Mouse (Mus musculus) kidney, postnatal 0 days (tissue): ENCODE data around the gene Nup205. TPM values are rescaled to one million over a fixed set of nuclear protein-coding genes. Genes with fewer than 3 reads are reported as not detected.
A peak's percentile ranks its signal among the peaks of the same experiment; 100 is the strongest.

Source experiments
- ATAC-seq: fragments of 200-750 bp; cut with Nextera tagmentation; replicated peaks from 2 replicates; pipeline ENCODE4 v1.8.0; 2017; ENCODE audit warnings: low read depth, moderate number of reproducible peaks, moderate TSS enrichment, moderate library complexity; ENCODE audit not compliant: low FRiP score
- DNase-seq: peaks from one replicate; pipeline ENCODE4 v3.0.0-alpha.2; 2016; ENCODE audit warnings: low spot score
- H3K27ac ChIP-seq: fragments of 300-500 bp; sonication (generic); 2 replicates; pipeline ENCODE4 v1.5.1; 2014; ENCODE audit warnings: mild to moderate bottlenecking
- H3K27me3 ChIP-seq: fragments of 300-500 bp; sonication (generic); 2 replicates; pipeline ENCODE4 v1.6.1; 2014; ENCODE audit warnings: low read length, mixed read lengths; ENCODE audit not compliant: insufficient read depth
- H3K36me3 ChIP-seq: fragments of 300-500 bp; sonication (generic); 2 replicates; pipeline ENCODE4 v1.6.1; 2014; ENCODE audit warnings: low read length, mixed read lengths; ENCODE audit not compliant: insufficient read depth
- H3K4me1 ChIP-seq: fragments of 300-500 bp; sonication (generic); replicated peaks from 2 replicates; pipeline ENCODE4 v1.6.1; 2014; ENCODE audit warnings: antibody characterized with exemption, low read length, mixed read lengths; ENCODE audit not compliant: insufficient read depth
- H3K4me2 ChIP-seq: fragments of 300-500 bp; sonication (generic); 2 replicates; pipeline ENCODE4 v1.6.1; 2014; ENCODE audit warnings: mild to moderate bottlenecking, low read length, moderate library complexity, mixed read lengths
- H3K4me3 ChIP-seq: fragments of 300-500 bp; sonication (generic); replicated peaks from 2 replicates; pipeline ENCODE4 v1.5.1; 2014; ENCODE audit warnings: low read depth, low read length
- H3K9ac ChIP-seq: fragments of 300-500 bp; sonication (generic); 2 replicates; pipeline ENCODE4 v1.6.1; 2014; ENCODE audit warnings: low read depth, low read length
- H3K9me3 ChIP-seq: fragments of 300-500 bp; sonication (generic); replicated peaks from 2 replicates; pipeline ENCODE4 v1.6.1; 2016; ENCODE audit warnings: low read length, inconsistent platforms, mixed read lengths
- CTCF ChIP-seq: IDR thresholded peaks from 2 replicates; pipeline ENCODE4 v1.5.1; 2016; ENCODE audit warnings: antibody characterized with exemption, low read depth, mild to moderate bottlenecking, moderate library complexity
- WGBS: fragments of 180-500 bp; shearing (Covaris S2); extraction: QIAGEN DNeasy Blood & Tissue Kit; methylation state at CpG from one replicate; pipeline ENCODE4 v1.1.7; 2014; 5-methylcytosine and 5-hydroxymethylcytosine counted together
- polyA plus RNA-seq: library from polyadenylated mRNA; unstranded; fragments of >200 nt; fragmentation: Nextera tagmentation; extraction: Ambion mirVana; gene quantifications from 2 replicates; pipeline ENCODE4 v1.2.1, GENCODE M21; 2015

Gene Nup205
- polyA plus RNA-seq, 1 experiment from 2014 or later: 18.4 TPM

GRCm38 (mm10) chr6:35255017-35255416, 77.8 kb downstream of the Nup205 start:
- H3K9ac ChIP-seq: no peak overlapping the region
- DNase-seq: no peak
- no peak overlapping the region for H3K27ac ChIP-seq
- peaks cover 22% of the 10 kb centered on the region for H3K4me1 ChIP-seq
- no peaks in the 10 kb centered on the region for H3K27me3 ChIP-seq
- WGBS: 79% methylated on average over 12 of the region's 12 CpGs
- ATAC-seq: no peak
- H3K9me3 ChIP-seq: no peaks in the 10 kb centered on the region
- no peak overlapping the region for H3K4me2 ChIP-seq
- no peak overlapping the region; the same call in 1 of the 2 replicates for H3K4me3 ChIP-seq
- 0 out of 2 replicates have a peak, but pooled peaks cover 2% of the 10 kb centered on the region for H3K36me3 ChIP-seq
- no peak for TF ChIP-seq CTCF

GRCm38 (mm10) chr6:35256691-35257090, 79.5 kb downstream of the Nup205 start:
- WGBS: 58% methylated on average over 7 of the region's 7 CpGs
- Histone ChIP-seq H3K36me3 (0 out of 2 replicates have a peak, but pooled peaks cover 7% of the 10 kb centered on the region), H3K4me3 (no peak overlapping the region), H3K9me3 (no peaks in the 10 kb centered on the region), H3K27me3 (no peaks in the 10 kb centered on the region), H3K27ac (no peak overlapping the region), H3K9ac (no peak overlapping the region; the same call in 1 of the 2 replicates), H3K4me1 (peaks cover 22% of the 10 kb centered on the region), H3K4me2 (no peak overlapping the region)
- no peak for TF ChIP-seq CTCF
- DNase-seq (peak; percentile 53), ATAC-seq (no peak)

GRCm38 (mm10) chr6:35257626-35258190, 80.5 kb downstream of the Nup205 start:
- Histone ChIP-seq H3K27me3 (no peaks in the 10 kb centered on the region), H3K27ac (no peak overlapping the region), H3K4me3 (no peak overlapping the region), H3K36me3 (peaks cover 9% of the 10 kb centered on the region; the same call in 1 of the 2 replicates), H3K9ac (no peak overlapping the region), H3K4me1 (peaks cover 22% of the 10 kb centered on the region), H3K4me2 (no peak overlapping the region), H3K9me3 (no peaks in the 10 kb centered on the region)
- DNase-seq (no peak), ATAC-seq (no peak)
- TF ChIP-seq CTCF: no peak
- WGBS: 83% methylated on average over 13 of the region's 13 CpGs

- ATAC-seq (no peak), DNase-seq (no peak)
- peaks cover 14% of the 10 kb centered on the region; the same call in 1 of the 2 replicates for H3K36me3 ChIP-seq
- H3K4me1 ChIP-seq: peaks cover 17% of the 10 kb centered on the region
- no peaks in the 10 kb centered on the region for H3K27me3 ChIP-seq
- H3K4me2 ChIP-seq: no peak overlapping the region
- no peaks in the 10 kb centered on the region for H3K9me3 ChIP-seq
- TF ChIP-seq CTCF: no peak
- no peak overlapping the region for H3K27ac ChIP-seq
- no peak overlapping the region for H3K4me3 ChIP-seq
- WGBS: 90% methylated on average over 2 of the region's 2 CpGs
- H3K9ac ChIP-seq: no peak overlapping the region
These were observed 81.7 kb downstream of the Nup205 start for GRCm38 (mm10) chr6:35258922-35259321.

- Histone ChIP-seq H3K4me2 (no peak overlapping the region), H3K9ac (no peak overlapping the region), H3K9me3 (no peaks in the 10 kb centered on the region), H3K4me3 (no peak overlapping the region), H3K27me3 (no peaks in the 10 kb centered on the region), H3K27ac (no peak overlapping the region), H3K4me1 (peaks cover 11% of the 10 kb centered on the region; the same call in 1 of the 2 replicates), H3K36me3 (peaks cover 14% of the 10 kb centered on the region; the same call in 1 of the 2 replicates)
- no peak for ATAC-seq
- no peak for DNase-seq
- 59% methylated on average over 5 of the region's 5 CpGs for WGBS
- TF ChIP-seq CTCF: no peak
These were observed 82.3 kb downstream of the Nup205 start for GRCm38 (mm10) chr6:35259526-35259925.

GRCm38 (mm10) chr6:35260531-35260930, 83.3 kb downstream of the Nup205 start:
- no peaks in the 10 kb centered on the region for H3K27me3 ChIP-seq
- no peak overlapping the region for H3K27ac ChIP-seq
- H3K4me3 ChIP-seq: no peak overlapping the region
- H3K9ac ChIP-seq: no peak overlapping the region
- no peak overlapping the region for H3K4me2 ChIP-seq
- H3K4me1 ChIP-seq: 0 out of 2 replicates have a peak, but pooled peaks cover 5% of the 10 kb centered on the region
- peaks cover 14% of the 10 kb centered on the region; the same call in 1 of the 2 replicates for H3K36me3 ChIP-seq
- ATAC-seq (no peak), DNase-seq (no peak)
- H3K9me3 ChIP-seq: no peaks in the 10 kb centered on the region
- 78% methylated on average over 7 of the region's 7 CpGs for WGBS
- TF ChIP-seq CTCF: no peak
